Comparison of ENCODE assay signal across 9 mouse cellular contexts in the genomic region with DNA sequence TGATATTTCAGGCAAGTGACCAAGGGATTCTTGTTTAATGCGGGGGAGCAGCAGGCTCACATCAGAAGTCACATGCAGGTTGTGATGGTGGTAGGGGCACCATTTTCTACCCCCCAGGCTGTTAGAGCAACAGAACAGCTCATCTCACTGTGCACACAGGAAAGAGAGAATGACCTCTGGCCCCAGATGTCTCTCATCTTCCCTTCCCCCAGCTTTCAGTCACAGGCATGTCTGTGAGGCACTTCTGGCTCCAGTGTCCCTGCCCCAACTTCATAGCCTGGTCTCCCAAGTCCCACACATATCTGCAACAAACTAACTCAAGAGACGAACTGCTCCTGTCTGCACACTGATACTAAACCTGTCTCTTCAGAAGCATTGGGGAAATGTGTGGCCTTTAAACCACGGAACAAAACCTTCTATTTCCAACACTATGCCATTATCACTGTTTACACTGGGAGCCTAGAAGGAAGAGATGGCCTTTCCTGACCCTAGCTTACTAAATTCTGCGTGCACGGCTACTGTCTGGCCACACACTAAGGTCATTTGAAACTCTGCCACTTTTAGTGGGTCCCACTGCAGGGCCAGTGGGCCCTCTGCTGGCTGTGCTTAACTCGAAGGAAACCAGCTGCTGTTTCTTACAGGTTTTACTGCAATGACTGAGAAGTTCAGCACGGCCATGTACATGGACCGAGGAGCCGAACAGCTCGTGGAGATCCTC. TPM values are rescaled to one million over a fixed set of nuclear protein-coding genes. Genes with fewer than 3 reads are reported as not detected.
DNase-seq lines count a peak whose midpoint lies in the region; ATAC-seq and TF ChIP-seq lines count a peak whose summit lies in the region.
"Had no signal": no experiment of that assay in that cellular context is flagged by ENCODE, and none has a peak within 500 bp of the region (broad histone marks: within the 10 kb centered on the region; RNA-seq: fewer than 3 reads in every experiment).

No protein-coding gene starts in this region.

- H3K4me3 ChIP-seq in forebrain, postnatal 0 days (ENCODE audit: low read depth, low read length), result no peak overlapping the region
- no peak overlapping the region for H3K4me3 ChIP-seq in forebrain, embryonic 13.5 days
- H3K4me3 ChIP-seq in lung, embryonic 14.5 days (ENCODE audit: low read depth, low read length), result no peak overlapping the region
- no peak overlapping the region for H3K4me3 ChIP-seq in stomach, embryonic 16.5 days (replicated peaks; ENCODE audit: low read length)
- no peak overlapping the region for H3K4me3 ChIP-seq in forebrain, embryonic 12.5 days (replicated peaks)

- 68% methylated on average over 10 of the region's 10 CpGs for WGBS in forebrain, postnatal 0 days
- WGBS in forebrain, embryonic 13.5 days, result 68% methylated on average over 10 of the region's 10 CpGs
- WGBS in lung, embryonic 14.5 days, result 13% methylated on average over 10 of the region's 10 CpGs
- WGBS in stomach, embryonic 16.5 days, result 24% methylated on average over 10 of the region's 10 CpGs
- 68% methylated on average over 10 of the region's 10 CpGs for WGBS in forebrain, embryonic 12.5 days

- H3K27me3 ChIP-seq in forebrain, postnatal 0 days (ENCODE audit: insufficient read depth, low read length), result no peaks in the 10 kb centered on the region
- no peaks in the 10 kb centered on the region for H3K27me3 ChIP-seq in forebrain, embryonic 13.5 days
- no peaks in the 10 kb centered on the region for H3K27me3 ChIP-seq in lung, embryonic 14.5 days (ENCODE audit: insufficient read depth, low read length)
- H3K27me3 ChIP-seq in stomach, embryonic 16.5 days (ENCODE audit: control insufficient read depth, insufficient read depth, low read length), result no peaks in the 10 kb centered on the region
- no peaks in the 10 kb centered on the region for H3K27me3 ChIP-seq in forebrain, embryonic 12.5 days

- no peak overlapping the region for H3K27ac ChIP-seq in forebrain, postnatal 0 days (ENCODE audit: low read depth, low read length)
- H3K27ac ChIP-seq in forebrain, embryonic 13.5 days, result no peak overlapping the region
- H3K27ac ChIP-seq in lung, embryonic 14.5 days (ENCODE audit: low read depth), result no peak overlapping the region
- H3K27ac ChIP-seq in stomach, embryonic 16.5 days (ENCODE audit: low read length), result no peak overlapping the region
- H3K27ac ChIP-seq in forebrain, embryonic 12.5 days, result no peak overlapping the region

- H3K4me2 ChIP-seq in forebrain, postnatal 0 days (ENCODE audit: low read depth), result no peak overlapping the region
- H3K4me2 ChIP-seq in forebrain, embryonic 13.5 days, result no peak overlapping the region
- no peak overlapping the region for H3K4me2 ChIP-seq in lung, embryonic 14.5 days
- no peak overlapping the region for H3K4me2 ChIP-seq in stomach, embryonic 16.5 days (ENCODE audit: low read depth, low read length)
- no peak overlapping the region for H3K4me2 ChIP-seq in forebrain, embryonic 12.5 days

- H3K4me1 ChIP-seq in forebrain, postnatal 0 days (ENCODE audit: insufficient read depth), result no peaks in the 10 kb centered on the region
- H3K4me1 ChIP-seq in forebrain, embryonic 13.5 days, result no peaks in the 10 kb centered on the region
- H3K4me1 ChIP-seq in lung, embryonic 14.5 days (ENCODE audit: insufficient read depth), result no peaks in the 10 kb centered on the region
- no peaks in the 10 kb centered on the region for H3K4me1 ChIP-seq in stomach, embryonic 16.5 days (ENCODE audit: control insufficient read depth, insufficient read depth, low read length)
- no peaks in the 10 kb centered on the region for H3K4me1 ChIP-seq in forebrain, embryonic 12.5 days

- DNase-seq in forebrain, postnatal 0 days, result no peak
- DNase-seq in adipocyte (ENCODE audit: low spot score), result peak; percentile 75
- DNase-seq in forelimb bud, embryonic 11.5 days (ENCODE audit: low read depth, low spot score), result peak; percentile 21
- peak; percentile 80 for DNase-seq in kidney, adult 11 months
- peak; percentile 82 for DNase-seq in lung, embryonic 14.5 days

- no peaks in the 10 kb centered on the region for H3K9me3 ChIP-seq in forebrain, postnatal 0 days (ENCODE audit: low read length)
- H3K9me3 ChIP-seq in forebrain, embryonic 13.5 days (replicated peaks), result no peaks in the 10 kb centered on the region
- H3K9me3 ChIP-seq in lung, embryonic 14.5 days (ENCODE audit: low read depth, low read length), result no peaks in the 10 kb centered on the region
- no peaks in the 10 kb centered on the region for H3K9me3 ChIP-seq in stomach, embryonic 16.5 days (replicated peaks; ENCODE audit: control insufficient read depth, low read length)
- H3K9me3 ChIP-seq in forebrain, embryonic 12.5 days, result no peaks in the 10 kb centered on the region

- no peaks in the 10 kb centered on the region for H3K36me3 ChIP-seq in forebrain, postnatal 0 days (ENCODE audit: insufficient read depth)
- H3K36me3 ChIP-seq in forebrain, embryonic 13.5 days (ENCODE audit: poor library complexity, severe bottlenecking), result no peaks in the 10 kb centered on the region
- no peaks in the 10 kb centered on the region for H3K36me3 ChIP-seq in lung, embryonic 14.5 days (ENCODE audit: insufficient read depth)
- H3K36me3 ChIP-seq in stomach, embryonic 16.5 days (ENCODE audit: control insufficient read depth, insufficient read depth, low read length), result no peaks in the 10 kb centered on the region
- no peaks in the 10 kb centered on the region for H3K36me3 ChIP-seq in forebrain, embryonic 12.5 days (replicated peaks)

- peak; percentile 40 for TF ChIP-seq CTCF in forebrain, postnatal 0 days (IDR thresholded peaks at IDR 0.05; ENCODE audit: low read depth)
- TF ChIP-seq CTCF in lung, embryonic 14.5 days (IDR thresholded peaks at IDR 0.05; ENCODE audit: low read depth), result peak; percentile 63

- H3K9ac ChIP-seq in forebrain, postnatal 0 days, result no peak overlapping the region
- no peak overlapping the region for H3K9ac ChIP-seq in forebrain, embryonic 13.5 days
- H3K9ac ChIP-seq in lung, embryonic 14.5 days, result no peak overlapping the region
- no peak overlapping the region for H3K9ac ChIP-seq in stomach, embryonic 16.5 days (ENCODE audit: low read length)
- no peak overlapping the region for H3K9ac ChIP-seq in forebrain, embryonic 12.5 days

- no peak for ATAC-seq in forebrain, postnatal 0 days
- ATAC-seq in forebrain, embryonic 13.5 days, result no peak
- peak; percentile 82 for ATAC-seq in lung, embryonic 14.5 days (ENCODE audit: insufficient read depth)
- ATAC-seq in stomach, embryonic 16.5 days (ENCODE audit: insufficient read depth, low FRiP score), result peak; percentile 44; the same call in 1 of the 2 replicates
- no peak for ATAC-seq in forebrain, embryonic 12.5 days (ENCODE audit: low FRiP score)

RNA-seq across cellular contexts. Expression of a gene that starts 18.5 kb away (rescaled TPM):
- total RNA-seq in forebrain, postnatal 0 days (2014; rRNA removed), result 0.31 TPM in 1 of 2 replicates, not detected in the other
- polyA plus RNA-seq in forebrain, postnatal 0 days (2015; fragmentation: Nextera tagmentation; extraction: Ambion mirVana), result 0.10 TPM in 1 of 2 replicates, not detected in the other
- polyA plus RNA-seq in forebrain, embryonic 13.5 days (2015; fragmentation: Nextera tagmentation; extraction: Ambion mirVana), result 0.15 and 0.39 TPM in 2 replicates
- polyA plus RNA-seq in lung, embryonic 14.5 days (2014; fragmentation: Nextera tagmentation; extraction: Ambion mirVana), result 0.04 TPM in 1 of 2 replicates, not detected in the other
- polyA plus RNA-seq in stomach, embryonic 16.5 days (2015; fragmentation: Nextera tagmentation; extraction: Ambion mirVana), result 0.04 TPM in 1 of 2 replicates, not detected in the other
- 0.17 TPM in 2 replicates for polyA plus RNA-seq in forebrain, embryonic 12.5 days (2016; fragmentation: Nextera tagmentation; extraction: Ambion mirVana)
- polyA plus RNA-seq: heart, embryonic 16.5 days had no signal

RNA-seq across cellular contexts. Expression of a gene that starts 43.0 kb away (rescaled TPM):
- total RNA-seq in forebrain, postnatal 0 days (2014; rRNA removed), result 127 and 170 TPM in 2 replicates
- 251 and 283 TPM in 2 replicates for polyA plus RNA-seq in forebrain, postnatal 0 days (2015; fragmentation: Nextera tagmentation; extraction: Ambion mirVana)
- 136 and 167 TPM in 2 replicates for polyA plus RNA-seq in forebrain, embryonic 13.5 days (2015; fragmentation: Nextera tagmentation; extraction: Ambion mirVana)
- 110 and 127 TPM in 2 replicates for polyA plus RNA-seq in lung, embryonic 14.5 days (2014; fragmentation: Nextera tagmentation; extraction: Ambion mirVana)
- polyA plus RNA-seq in stomach, embryonic 16.5 days (2015; fragmentation: Nextera tagmentation; extraction: Ambion mirVana), result 141 and 184 TPM in 2 replicates
- polyA plus RNA-seq in forebrain, embryonic 12.5 days (2016; fragmentation: Nextera tagmentation; extraction: Ambion mirVana), result 126 and 128 TPM in 2 replicates

RNA-seq across cellular contexts. Expression of a gene that starts 43.2 kb away (rescaled TPM):
- total RNA-seq in forebrain, postnatal 0 days (2014; rRNA removed), result 43.5 and 45.7 TPM in 2 replicates
- 20.9 and 23.6 TPM in 2 replicates for polyA plus RNA-seq in forebrain, postnatal 0 days (2015; fragmentation: Nextera tagmentation; extraction: Ambion mirVana)
- 9.1 and 10.4 TPM in 2 replicates for polyA plus RNA-seq in forebrain, embryonic 13.5 days (2015; fragmentation: Nextera tagmentation; extraction: Ambion mirVana)
- 12.7 and 13.0 TPM in 2 replicates for polyA plus RNA-seq in lung, embryonic 14.5 days (2014; fragmentation: Nextera tagmentation; extraction: Ambion mirVana)
- polyA plus RNA-seq in stomach, embryonic 16.5 days (2015; fragmentation: Nextera tagmentation; extraction: Ambion mirVana), result 16.2 and 17.5 TPM in 2 replicates
- 8.8 and 9.9 TPM in 2 replicates for polyA plus RNA-seq in forebrain, embryonic 12.5 days (2016; fragmentation: Nextera tagmentation; extraction: Ambion mirVana)

Comparison
In these comparisons a context has a peak if more than half of its experiments do, and no peak if none do; other contexts are left out.
1. ATAC-seq: peak in lung, embryonic 14.5 days (single experiment) and stomach, embryonic 16.5 days (single experiment); none in forebrain, postnatal 0 days (single experiment), forebrain, embryonic 13.5 days (single experiment) and forebrain, embryonic 12.5 days (single experiment).